Mouse (Mus musculus): ENCODE measurements around the gene Mob3c.

Gene Mob3c

DNA sequence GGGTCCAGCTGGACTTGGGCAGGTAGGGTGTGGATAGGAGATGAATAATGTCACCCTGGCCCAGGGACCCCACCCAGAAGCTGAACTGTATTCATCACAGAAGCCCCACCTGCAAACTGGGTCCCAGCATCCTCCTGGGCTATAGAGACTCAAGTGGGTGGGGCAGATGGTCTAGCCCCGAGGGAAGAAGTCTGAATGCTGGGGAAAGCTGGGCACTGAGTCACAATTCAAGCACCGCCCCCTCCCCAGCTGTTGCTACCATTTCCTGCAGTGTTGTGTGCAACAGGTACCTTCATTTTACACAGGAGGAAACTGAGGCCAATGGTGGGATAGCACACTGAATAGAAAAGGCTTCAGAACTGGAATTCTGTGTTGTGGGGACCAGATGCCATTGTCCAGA lies 4.1 kb downstream of the Mob3c start:
- CTCF ChIA-PET, result no interaction called here

DNA sequence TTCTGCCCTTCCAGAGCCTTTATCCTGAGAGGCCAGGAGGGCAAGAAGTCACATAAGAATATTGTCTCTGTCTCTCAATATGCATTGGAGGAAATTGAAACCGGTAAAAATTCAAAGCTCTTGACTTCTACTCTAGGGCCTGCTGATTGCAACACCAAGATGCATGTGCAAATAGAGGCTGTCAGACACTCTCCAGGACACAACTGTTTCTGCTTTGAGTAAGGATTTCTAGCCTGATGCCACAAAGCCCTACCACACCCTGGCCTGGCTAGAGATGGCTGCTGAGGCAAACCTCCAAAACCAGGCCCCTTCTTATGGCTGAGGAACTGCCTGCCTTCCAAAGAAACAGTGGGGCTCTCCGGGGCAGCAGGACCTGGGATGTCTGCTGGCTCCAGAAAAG lies 7.7 kb downstream of the Mob3c start:
- CTCF ChIA-PET, result no interaction called here

GRCm38 (mm10) chr4:115838196-115838595 lies 10.3 kb downstream of the Mob3c start:
- CTCF ChIA-PET, result interaction anchor here (0.5 to 0.6 kb wide), 2 partner anchors 101 to 219 kb away, joined by 3 to 6 read pairs; partner anchors contain the start of gene Efcab14

GRCm38 (mm10) chr4:115838696-115839641 lies 11.1 kb downstream of the Mob3c start, which contains the start of gene Mknk1:
TSS of gene Mknk1 (plus strand) at chr4:115839198.
- CTCF ChIA-PET, result interaction anchor here (0.6 to 1.7 kb wide), 4 partner anchors 8 to 102 kb away, joined by 3 to 6 read pairs (median 4); partner anchors contain the start of genes Efcab14 and Mob3c

- CTCF ChIA-PET, result interaction anchor here (1.0 to 1.7 kb wide), 2 partner anchors 10 to 12 kb away, joined by 3 to 4 read pairs; partner anchors contain the start of gene Mob3c
These were observed 12.1 kb downstream of the Mob3c start for GRCm38 (mm10) chr4:115839956-115840355.

GRCm38 (mm10) chr4:115840842-115841241 lies 12.9 kb downstream of the Mob3c start:
- CTCF ChIA-PET, result no interaction called here

- CTCF ChIA-PET, result interaction anchor here (1.3 kb wide), 1 partner anchor 8 kb away, joined by 3 read pairs; the partner anchor contains the start of gene Mknk1
These were observed 18.8 kb downstream of the Mob3c start for GRCm38 (mm10) chr4:115846656-115847055.

GRCm38 (mm10) chr4:115847377-115847776 lies 19.5 kb downstream of the Mob3c start:
- CTCF ChIA-PET, result interaction anchor here (1.3 kb wide), 1 partner anchor 8 kb away, joined by 3 read pairs; the partner anchor contains the start of gene Mknk1

DNA sequence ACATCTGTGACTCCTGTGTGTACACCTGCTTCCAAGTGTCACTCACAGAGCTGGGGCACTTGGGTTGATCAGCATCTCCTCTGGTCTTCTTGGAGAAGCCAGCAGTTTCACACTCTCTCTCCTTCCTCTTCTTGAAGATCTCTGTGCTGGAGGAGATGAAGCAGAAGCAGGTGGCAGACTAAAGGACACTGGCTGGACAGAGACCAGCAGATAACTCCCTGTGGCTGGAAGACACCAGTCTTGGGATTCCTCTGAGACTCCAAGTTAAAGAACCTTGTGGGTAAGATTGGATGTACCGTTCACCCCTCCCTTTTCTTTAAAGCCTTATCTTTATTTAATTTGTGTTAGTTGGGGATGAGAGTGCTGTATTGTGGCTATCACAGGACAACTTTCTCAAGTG lies 20.2 kb downstream of the Mob3c start:
- CTCF ChIA-PET, result interaction anchor here (1.3 kb wide), 1 partner anchor 9 kb away, joined by 3 read pairs; the partner anchor contains the start of gene Mknk1

- CTCF ChIA-PET, result interaction anchor here (0.6 kb wide), 1 partner anchor 992 kb away, joined by 4 read pairs; no protein-coding TSS in a partner anchor
These were observed 21.2 kb downstream of the Mob3c start for GRCm38 (mm10) chr4:115848990-115849677.

GRCm38 (mm10) chr4:115850111-115850510 lies 22.2 kb downstream of the Mob3c start:
- CTCF ChIA-PET, result interaction anchor here (0.6 kb wide), 1 partner anchor 991 kb away, joined by 4 read pairs; no protein-coding TSS in a partner anchor

- CTCF ChIA-PET, result interaction anchor here (0.6 kb wide), 1 partner anchor 124 kb away, joined by 36 read pairs; no protein-coding TSS in a partner anchor
These were observed 22.7 kb downstream of the Mob3c start for GRCm38 (mm10) chr4:115850631-115851030.

- CTCF ChIA-PET, result no interaction called here
These were observed 23.7 kb downstream of the Mob3c start for GRCm38 (mm10) chr4:115851569-115851968.

GRCm38 (mm10) chr4:115855100-115855499 lies 27.2 kb downstream of the Mob3c start:
- CTCF ChIA-PET, result no interaction called here

DNA sequence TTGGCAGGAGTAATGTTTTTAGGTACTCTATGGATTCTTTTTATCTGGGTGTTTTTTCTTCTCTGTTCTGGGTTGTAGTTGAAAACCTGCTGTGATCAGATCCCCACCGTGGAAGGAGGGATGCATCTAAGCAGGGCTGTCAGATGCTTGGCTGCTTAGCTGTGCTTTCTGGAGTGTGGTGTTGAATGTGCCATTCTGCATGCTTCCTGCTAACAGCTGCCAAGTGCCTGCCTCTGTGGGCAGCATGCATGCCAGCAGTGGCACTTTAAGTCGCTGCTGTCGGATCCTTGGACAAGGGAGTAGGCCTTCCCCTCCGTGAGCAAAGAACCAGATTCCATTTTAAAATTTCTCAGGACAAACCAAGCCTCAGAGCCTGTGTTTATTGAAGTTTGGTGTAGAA lies 27.7 kb downstream of the Mob3c start:
- CTCF ChIA-PET, result no interaction called here

GRCm38 (mm10) chr4:115856282-115856681 lies 28.4 kb downstream of the Mob3c start:
- CTCF ChIA-PET, result no interaction called here

DNA sequence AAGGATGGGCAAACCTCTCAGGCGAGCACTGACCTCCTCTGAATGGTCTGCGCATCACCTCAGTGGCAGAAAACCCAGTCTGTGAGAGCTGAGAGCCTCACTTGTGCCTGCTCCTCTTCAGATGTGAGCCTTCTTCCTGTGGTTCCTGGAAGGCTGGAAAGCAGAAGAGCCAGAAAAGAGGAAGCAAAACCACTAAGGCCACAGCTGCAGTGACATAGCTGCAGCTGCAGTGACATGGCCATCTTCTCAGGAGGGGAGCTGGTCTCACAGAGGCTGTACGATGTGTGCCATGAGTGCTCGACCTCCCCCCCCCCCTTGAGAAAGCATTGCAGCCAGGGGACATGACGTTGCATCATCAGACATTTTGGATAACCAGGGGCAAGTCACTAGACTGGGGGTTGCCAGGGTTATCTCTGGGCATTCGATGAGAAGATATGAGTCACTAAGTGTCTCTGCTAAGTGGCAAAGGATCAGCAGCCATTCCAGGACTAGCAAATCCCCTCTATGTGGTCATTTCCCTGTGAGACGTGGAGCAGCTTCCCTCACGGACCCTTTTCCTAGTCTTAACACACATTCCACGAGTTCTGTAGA lies 29.5 kb downstream of the Mob3c start:
- CTCF ChIA-PET, result no interaction called here

- CTCF ChIA-PET, result no interaction called here
These were observed 35.5 kb downstream of the Mob3c start for GRCm38 (mm10) chr4:115863352-115863751.

DNA sequence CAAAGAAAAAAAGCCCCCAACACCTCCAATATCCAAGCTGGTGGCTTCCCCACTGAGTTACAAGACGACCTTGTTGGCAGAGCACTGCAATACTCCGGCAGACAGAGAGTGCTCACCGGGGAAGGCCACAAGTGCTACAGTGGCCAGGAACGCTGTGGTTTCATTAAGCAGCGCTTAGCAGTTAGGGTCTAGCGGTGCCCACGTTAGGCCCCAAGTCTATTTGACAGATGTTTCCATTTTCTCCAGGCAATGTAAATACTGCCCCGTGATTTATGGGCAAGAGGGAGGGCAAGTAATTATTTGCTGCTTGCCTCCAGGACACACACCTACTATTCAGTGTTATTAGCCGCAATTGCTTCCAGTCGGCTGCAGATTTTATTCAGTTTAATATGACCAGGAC lies 36.0 kb downstream of the Mob3c start:
- CTCF ChIA-PET, result no interaction called here

DNA sequence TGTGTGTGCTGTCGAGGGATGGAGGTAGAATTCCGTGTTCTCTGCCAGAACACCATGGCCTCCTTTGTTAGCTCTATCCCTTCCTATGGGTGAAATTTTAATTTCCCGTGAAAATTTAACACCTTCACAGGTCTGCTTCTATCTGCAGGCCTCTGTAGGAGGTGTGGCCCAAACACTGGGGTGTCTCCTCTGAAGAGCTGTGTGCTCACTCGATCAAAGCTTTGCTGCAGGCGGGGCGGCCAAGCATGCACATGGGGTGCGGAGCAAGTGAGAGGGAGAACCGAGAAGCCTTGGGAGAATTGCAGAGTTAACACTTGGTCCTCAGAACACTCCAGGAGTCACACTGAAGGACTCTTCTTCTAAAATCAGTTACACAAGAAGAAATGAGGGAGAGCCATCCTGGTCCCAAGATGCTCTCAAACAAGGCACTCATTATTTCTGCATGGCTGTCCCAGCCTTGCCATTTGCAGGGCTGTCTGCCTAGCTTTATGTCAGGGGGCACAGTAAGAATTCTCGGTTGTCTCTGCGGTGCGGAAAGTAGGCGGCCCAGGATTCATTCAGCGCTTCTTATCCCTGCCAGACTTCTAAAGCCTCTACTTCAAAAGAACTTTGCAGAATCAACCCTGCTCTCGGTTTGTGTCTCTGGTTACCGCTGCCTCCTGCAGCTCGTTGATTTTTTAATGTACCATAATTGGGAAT lies 41.8 kb downstream of the Mob3c start:
- CTCF ChIA-PET, result no interaction called here

- CTCF ChIA-PET, result no interaction called here
These were observed 45.3 kb downstream of the Mob3c start for GRCm38 (mm10) chr4:115873231-115873630.
